Mouse (Mus musculus): ENCODE results near the gene Pank2. TPM values are rescaled to one million over a fixed set of nuclear protein-coding genes. Genes with fewer than 3 reads are reported as not detected.
A peak's percentile ranks its signal among the peaks of the same experiment; 100 is the strongest.
"Not testable (repeated sequence)": the region's sequence is repeated elsewhere in the genome, so short reads cannot be mapped to it uniquely, and the experiment has no call there.

Pank2 gene
- polyA plus RNA-seq (2015; fragmentation: Nextera tagmentation; extraction: Ambion mirVana), result 34.3 and 42.6 TPM in 2 replicates

GRCm38 (mm10) chr2:131262213-131262672 lies at the start of gene Pank2:
Gene Pank2, plus strand, starts transcription at chr2:131262495.
- Histone ChIP-seq H3K4me2 (peak within 1 kb of the TSS; percentile 83), H3K27ac (peak within 1 kb of the TSS; percentile 99), H3K9ac (peak within 1 kb of the TSS; percentile 96), H3K4me3 (peak within 1 kb of the TSS; percentile 83), H3K36me3 (ENCODE audit: poor library complexity, severe bottlenecking) (no peaks in the 10 kb centered on the region), H3K9me3 (replicated peaks) (no peaks in the 10 kb centered on the region), H3K4me1 (peaks cover 33% of the 10 kb centered on the region), H3K27me3 (no peaks in the 10 kb centered on the region)
- under 1% methylated on average over 30 of the region's 49 CpGs for WGBS
- peak; percentile 100 for ATAC-seq

- H3K36me3 ChIP-seq (ENCODE audit: poor library complexity, severe bottlenecking), result peaks cover 18% of the 10 kb centered on the region
- 82% methylated on average over 7 of the region's 7 CpGs for WGBS
- ATAC-seq, result no peak
- H3K9ac ChIP-seq, result no peak overlapping the region
- H3K4me2 ChIP-seq, result no peak overlapping the region
- no peaks in the 10 kb centered on the region for H3K9me3 ChIP-seq (replicated peaks)
- no peaks in the 10 kb centered on the region for H3K27me3 ChIP-seq
- peaks cover 17% of the 10 kb centered on the region for H3K4me1 ChIP-seq
- H3K4me3 ChIP-seq, result no peak overlapping the region
- no peak overlapping the region for H3K27ac ChIP-seq
These were observed 48.5 kb upstream of the Pank2 start for GRCm38 (mm10) chr2:131213773-131214172.

- Histone ChIP-seq H3K27me3 (no peaks in the 10 kb centered on the region), H3K9me3 (replicated peaks) (no peaks in the 10 kb centered on the region), H3K9ac (no peak overlapping the region), H3K4me2 (no peak overlapping the region), H3K4me3 (no peak overlapping the region), H3K4me1 (peaks cover 6% of the 10 kb centered on the region), H3K36me3 (ENCODE audit: poor library complexity, severe bottlenecking) (peaks cover 18% of the 10 kb centered on the region), H3K27ac (no peak overlapping the region)
- WGBS, result 89% methylated on average over 7 of the region's 7 CpGs
- no peak for ATAC-seq
These were observed 46.1 kb upstream of the Pank2 start for GRCm38 (mm10) chr2:131215941-131216858.

GRCm38 (mm10) chr2:131220030-131220429 lies 42.3 kb upstream of the Pank2 start:
- H3K9me3 ChIP-seq (replicated peaks), result no peaks in the 10 kb centered on the region
- no peak overlapping the region for H3K27ac ChIP-seq
- 77% methylated on average over 4 of the region's 4 CpGs for WGBS
- H3K4me2 ChIP-seq, result no peak overlapping the region
- no peaks in the 10 kb centered on the region for H3K36me3 ChIP-seq (ENCODE audit: poor library complexity, severe bottlenecking)
- no peak for ATAC-seq
- no peak overlapping the region for H3K9ac ChIP-seq
- H3K4me1 ChIP-seq, result no peaks in the 10 kb centered on the region
- no peak overlapping the region for H3K4me3 ChIP-seq
- 0 out of 2 replicates have a peak, but pooled peaks cover 5% of the 10 kb centered on the region for H3K27me3 ChIP-seq

- Histone ChIP-seq H3K4me1 (no peaks in the 10 kb centered on the region), H3K9me3 (replicated peaks) (no peaks in the 10 kb centered on the region), H3K27ac (no peak overlapping the region), H3K4me2 (no peak overlapping the region), H3K4me3 (no peak overlapping the region), H3K9ac (no peak overlapping the region), H3K27me3 (0 out of 2 replicates have a peak, but pooled peaks cover 5% of the 10 kb centered on the region), H3K36me3 (ENCODE audit: poor library complexity, severe bottlenecking) (no peaks in the 10 kb centered on the region)
- ATAC-seq, result no peak
- 86% methylated on average over 3 of the region's 3 CpGs for WGBS
These were observed 40.3 kb upstream of the Pank2 start for GRCm38 (mm10) chr2:131221853-131222515.

GRCm38 (mm10) chr2:131222562-131222961 lies 39.7 kb upstream of the Pank2 start:
- Histone ChIP-seq H3K27ac (no peak overlapping the region), H3K27me3 (0 out of 2 replicates have a peak, but pooled peaks cover 5% of the 10 kb centered on the region), H3K4me1 (no peaks in the 10 kb centered on the region), H3K4me3 (no peak overlapping the region), H3K9me3 (replicated peaks) (no peaks in the 10 kb centered on the region), H3K36me3 (ENCODE audit: poor library complexity, severe bottlenecking) (no peaks in the 10 kb centered on the region), H3K9ac (no peak overlapping the region), H3K4me2 (no peak overlapping the region)
- ATAC-seq, result no peak
- WGBS, result 66% methylated on average over 5 of the region's 5 CpGs

- no peak overlapping the region for H3K4me2 ChIP-seq
- no peak for ATAC-seq
- H3K9ac ChIP-seq, result no peak overlapping the region
- 75% methylated on average over 1 of the region's 1 CpGs for WGBS
- 0 out of 2 replicates have a peak, but pooled peaks cover 5% of the 10 kb centered on the region for H3K27me3 ChIP-seq
- no peak overlapping the region for H3K27ac ChIP-seq
- no peaks in the 10 kb centered on the region for H3K36me3 ChIP-seq (ENCODE audit: poor library complexity, severe bottlenecking)
- no peaks in the 10 kb centered on the region for H3K4me1 ChIP-seq
- no peaks in the 10 kb centered on the region for H3K9me3 ChIP-seq (replicated peaks)
- no peak overlapping the region for H3K4me3 ChIP-seq
These were observed 38.7 kb upstream of the Pank2 start for GRCm38 (mm10) chr2:131223569-131223968.

- WGBS, result 81% methylated on average over 6 of the region's 6 CpGs
- Histone ChIP-seq H3K36me3 (ENCODE audit: poor library complexity, severe bottlenecking) (no peaks in the 10 kb centered on the region), H3K4me1 (no peaks in the 10 kb centered on the region), H3K4me2 (no peak overlapping the region), H3K9ac (no peak overlapping the region), H3K9me3 (replicated peaks) (no peaks in the 10 kb centered on the region), H3K27me3 (0 out of 2 replicates have a peak, but pooled peaks cover 5% of the 10 kb centered on the region), H3K4me3 (no peak overlapping the region), H3K27ac (no peak overlapping the region)
- ATAC-seq, result no peak
These were observed 37.1 kb upstream of the Pank2 start for GRCm38 (mm10) chr2:131225178-131225577.

- H3K27me3 ChIP-seq; H3K4me2 ChIP-seq; ATAC-seq; H3K9me3 ChIP-seq (replicated peaks); H3K4me3 ChIP-seq; H3K27ac ChIP-seq; H3K36me3 ChIP-seq (ENCODE audit: poor library complexity, severe bottlenecking); H3K4me1 ChIP-seq; H3K9ac ChIP-seq: not testable (repeated sequence)
- WGBS, result 80% methylated on average over 2 of the region's 2 CpGs
These were observed 35.6 kb upstream of the Pank2 start for GRCm38 (mm10) chr2:131226669-131227068.

- ATAC-seq, result no peak
- H3K4me2 ChIP-seq, result no peak overlapping the region
- WGBS, result 92% methylated on average over 3 of the region's 3 CpGs
- no peaks in the 10 kb centered on the region for H3K36me3 ChIP-seq (ENCODE audit: poor library complexity, severe bottlenecking)
- H3K27me3 ChIP-seq, result 0 out of 2 replicates have a peak, but pooled peaks cover 5% of the 10 kb centered on the region
- H3K9ac ChIP-seq, result no peak overlapping the region
- no peak overlapping the region for H3K4me3 ChIP-seq
- no peaks in the 10 kb centered on the region for H3K4me1 ChIP-seq
- no peaks in the 10 kb centered on the region for H3K9me3 ChIP-seq (replicated peaks)
- no peak overlapping the region for H3K27ac ChIP-seq
These were observed 35.1 kb upstream of the Pank2 start for GRCm38 (mm10) chr2:131227243-131227642.

GRCm38 (mm10) chr2:131232558-131232957 lies 29.7 kb upstream of the Pank2 start:
- no peak for ATAC-seq
- Histone ChIP-seq H3K4me1 (peaks cover 21% of the 10 kb centered on the region), H3K4me3 (no peak overlapping the region), H3K36me3 (ENCODE audit: poor library complexity, severe bottlenecking) (no peaks in the 10 kb centered on the region), H3K9ac (no peak overlapping the region), H3K27me3 (no peaks in the 10 kb centered on the region), H3K9me3 (replicated peaks) (no peaks in the 10 kb centered on the region), H3K4me2 (no peak overlapping the region), H3K27ac (no peak overlapping the region)
- WGBS, result 83% methylated on average over 2 of the region's 2 CpGs
